Mouse (Mus musculus) gastrocnemius, postnatal 25 days (tissue): ENCODE results near the gene Jak3. TPM values are rescaled to one million over a fixed set of nuclear protein-coding genes. Genes with fewer than 3 reads are reported as not detected.
"Not testable (repeated sequence)": the region's sequence is repeated elsewhere in the genome, so short reads cannot be mapped to it uniquely, and the experiment has no call there.

Source experiments
- DNase-seq: peaks from one replicate; pipeline ENCODE4 v3.0.0; 2022
- microRNA-seq, 2 experiments: library from miRNA; unstranded; fragments of <30 nt; microRNA quantifications; one replicate each; pipeline ENCODE4 v1.2.0; 2021; ENCODE audit warnings: borderline replicate concordance in 2 of 2
- total RNA-seq, 2 experiments: library from RNA; stranded (reverse); gene quantifications; 1 replicate in 1 of 2; 2 replicates in 1 of 2; pipeline ENCODE4 v1.2.3; 2021

Jak3 gene
- total RNA-seq, 2 experiments from 2014 or later: 1.9 to 3.0 TPM

- DNase-seq: peak; percentile 38
Observed at GRCm38 (mm10) chr8:71723047-71723551, 47.0 kb downstream of the Jak3 start.

- no peak for DNase-seq
Observed at GRCm38 (mm10) chr8:71724389-71724788, 48.3 kb downstream of the Jak3 start.

GRCm38 (mm10) chr8:71725122-71725924 is 49.2 kb downstream of the Jak3 start, which contains the start of gene Fcho1:
Fcho1 (minus strand) TSS chr8:71725716.
- DNase-seq: peak; percentile 57

GRCm38 (mm10) chr8:71728240-71728785 is 52.2 kb downstream of the Jak3 start:
- DNase-seq: no peak

GRCm38 (mm10) chr8:71728826-71729620 is 52.9 kb downstream of the Jak3 start:
- DNase-seq: no peak

- DNase-seq: no peak
Observed at GRCm38 (mm10) chr8:71731652-71732230, 55.6 kb downstream of the Jak3 start.

- DNase-seq: not testable (repeated sequence)
Observed at GRCm38 (mm10) chr8:71738316-71738715, 62.2 kb downstream of the Jak3 start.

Small RNA genes lying within 50 kb of the gene (microRNA-seq; reads per million reads assigned to microRNA genes)
- gene Mir6769b: 0 reads per million in 2 experiments

Other genes starting within 250 kb of the Jak3 start
- 10 to 100 TPM; 27.6 to 28.9 TPM for gene Abhd8, start 212.6 kb upstream of the Jak3 start, total RNA-seq
- gene Mrpl34, start 211.3 kb upstream of the Jak3 start, total RNA-seq: 10 to 100 TPM; 62.6 to 75.2 TPM
- 10 to 100 TPM; 23.9 to 24.9 TPM for gene Dda1, start 207.1 kb upstream of the Jak3 start, total RNA-seq
- 10 to 100 TPM; 17.1 to 18.4 TPM for gene Ano8, start 190.3 kb upstream of the Jak3 start, total RNA-seq
- 10 to 100 TPM in 1 of 2 experiments, 1 to 10 TPM in 1; 9.6 to 11.5 TPM for gene Gtpbp3, start 188.2 kb upstream of the Jak3 start, total RNA-seq
- gene Plvap, start 164.5 kb upstream of the Jak3 start, total RNA-seq: 10 to 100 TPM in 1 of 2 experiments, 1 to 10 TPM in 1; 8.4 to 22.5 TPM
- gene Ccdc194, start 150.6 kb upstream of the Jak3 start, total RNA-seq: not detected
- gene Bst2, start 138.8 kb upstream of the Jak3 start, total RNA-seq: 1 to 10 TPM; 7.6 to 8.9 TPM
- gene Mvb12a, start 133.4 kb upstream of the Jak3 start, total RNA-seq: 10 to 100 TPM; 23.0 to 23.6 TPM
- not detected for gene Tmem221, start 117.4 kb upstream of the Jak3 start, total RNA-seq
- gene Nxnl1, start 109.7 kb upstream of the Jak3 start, total RNA-seq: under 1 TPM in 1 of 2 experiments, not detected in 1; 0.24 TPM
- gene Slc27a1, start 107.4 kb upstream of the Jak3 start, total RNA-seq: 10 to 100 TPM; 62.6 to 62.9 TPM
- 10 to 100 TPM; 26.3 to 26.9 TPM for gene Pgls, start 84.1 kb upstream of the Jak3 start, total RNA-seq
- under 1 TPM; 0.29 to 0.38 TPM for gene Fam129c, start 78.6 kb upstream of the Jak3 start, total RNA-seq
- gene Colgalt1, start 65.3 kb upstream of the Jak3 start, total RNA-seq: 10 to 100 TPM; 35.3 to 36.0 TPM
- under 1 TPM in 1 of 2 experiments, not detected in 1; 0.29 TPM for gene Unc13a, start 4.5 kb upstream of the Jak3 start, total RNA-seq
- gene Insl3, start 12.9 kb downstream of the Jak3 start, total RNA-seq: 1 to 10 TPM in 1 of 2 experiments, under 1 TPM in 1; 0.49 to 2.7 TPM
- 1 to 10 TPM; 1.5 to 3.8 TPM for gene B3gnt3, start 25.5 kb downstream of the Jak3 start, total RNA-seq
- gene Fcho1, start 49.4 kb downstream of the Jak3 start, total RNA-seq: not detected
- 1 to 10 TPM; 2.3 to 2.6 TPM for gene Zfp709, start 205.7 kb downstream of the Jak3 start, total RNA-seq
- 1 to 10 TPM; 2.5 to 2.6 TPM for gene Zfp882, start 232.3 kb downstream of the Jak3 start, total RNA-seq
- gene Zfp617, start 232.3 kb downstream of the Jak3 start, total RNA-seq: 10 to 100 TPM; 14.5 to 18.5 TPM